Mouse (Mus musculus) heart, postnatal 25 days (tissue): Measurements from ENCODE around the gene Tal1. TPM values are rescaled to one million over a fixed set of nuclear protein-coding genes. Genes with fewer than 3 reads are reported as not detected.

ENCODE experiments used
- DNase-seq: peaks from one replicate; pipeline ENCODE4 v3.0.0; 2022; ENCODE audit warnings: low spot score
- intact Hi-C: fragments of 180-260 bp; cut with DNase I; formaldehyde crosslinking; loops from one replicate; pipeline ENCODE4 v1.15.1; 2025
- total RNA-seq, 2 experiments: library from RNA; stranded (reverse); gene quantifications; 2 replicates each; pipeline ENCODE4 v1.2.3; 2021

Tal1 gene
- total RNA-seq, 2 experiments from 2014 or later = 3.7 to 4.0 TPM

DNA sequence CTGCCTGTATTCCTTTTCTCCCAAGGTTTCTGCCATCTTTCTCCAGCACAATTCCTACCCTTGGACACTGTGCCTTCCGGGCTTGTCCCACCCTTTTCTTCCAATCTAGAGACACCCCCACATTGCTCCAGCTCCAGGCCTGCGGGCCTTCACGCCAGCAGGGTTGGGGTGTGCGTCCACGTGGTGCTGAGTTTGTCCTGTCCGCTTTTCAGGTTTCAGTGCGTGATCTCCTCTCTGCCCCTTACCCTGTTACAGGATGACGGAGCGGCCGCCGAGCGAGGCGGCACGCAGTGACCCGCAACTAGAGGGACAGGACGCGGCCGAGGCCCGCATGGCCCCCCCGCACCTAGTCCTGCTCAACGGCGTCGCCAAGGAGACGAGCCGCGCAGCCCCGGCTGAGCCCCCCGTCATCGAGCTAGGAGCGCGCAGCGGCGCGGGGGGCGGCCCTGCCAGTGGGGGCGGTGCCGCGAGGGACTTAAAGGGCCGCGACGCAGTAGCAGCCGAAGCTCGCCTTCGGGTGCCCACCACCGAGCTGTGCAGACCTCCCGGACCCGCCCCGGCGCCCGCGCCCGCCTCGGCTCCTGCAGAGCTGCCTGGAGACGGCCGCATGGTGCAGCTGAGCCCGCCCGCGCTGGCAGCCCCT, 6.8 kb downstream of the Tal1 start:
- intact Hi-C loops = no loop called here

GRCm38 (mm10) chr4:115063518-115064239, 7.5 kb downstream of the Tal1 start:
- no peak for DNase-seq
- intact Hi-C loops = no loop called here

More for the DNA sequence above, 6.8 kb downstream of the Tal1 start:
- DNase-seq = peak; percentile 23

GRCm38 (mm10) chr4:115071668-115072067, 15.4 kb downstream of the Tal1 start:
- DNase-seq = no peak
- intact Hi-C loops = no loop called here

GRCm38 (mm10) chr4:115074789-115075188, 18.6 kb downstream of the Tal1 start:
- intact Hi-C loops = loop anchor here (2.0 kb wide), 1 partner anchor 16 kb away; no protein-coding TSS in a partner anchor

DNA sequence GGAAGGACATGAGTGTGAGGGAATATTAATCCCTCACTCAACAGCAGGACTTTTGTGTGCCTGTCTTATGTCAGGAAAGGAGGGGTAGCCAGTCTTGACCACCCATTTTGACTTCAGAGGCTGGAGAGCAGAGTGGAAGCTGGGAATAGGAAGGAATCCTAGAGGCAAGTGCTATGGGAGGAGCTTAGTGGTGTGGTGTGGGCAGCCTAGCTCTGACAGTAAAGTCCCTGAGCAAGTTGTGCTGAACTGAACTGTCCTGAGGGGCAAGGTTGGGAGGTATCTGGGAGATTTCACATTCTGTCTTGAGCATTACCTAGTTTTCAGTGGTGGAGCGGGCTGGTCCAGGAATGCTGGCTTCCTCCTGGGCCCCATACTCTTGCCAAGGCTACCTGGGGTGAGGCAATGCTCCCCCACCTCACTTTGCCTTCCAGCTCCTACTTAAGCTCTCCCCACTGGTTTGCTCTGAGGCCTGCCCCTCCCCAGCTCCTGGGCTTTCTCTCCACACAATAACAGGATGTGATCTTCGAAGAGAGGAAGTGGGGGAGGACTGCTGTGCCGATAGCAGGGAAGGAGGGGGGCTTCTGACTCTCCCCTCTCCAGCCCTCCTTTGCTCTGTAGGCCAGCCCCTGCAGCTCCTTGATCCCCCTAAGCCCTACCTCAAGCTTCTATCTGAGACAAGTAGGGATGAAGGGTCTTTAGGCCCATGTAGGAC, 19.1 kb downstream of the Tal1 start:
- DNase-seq = peak; percentile 22
- intact Hi-C loops = loop anchor here (2.0 kb wide), 1 partner anchor 17 kb away; no protein-coding TSS in a partner anchor

More at GRCm38 (mm10) chr4:115074789-115075188, 18.6 kb downstream of the Tal1 start:
- DNase-seq = no peak

DNA sequence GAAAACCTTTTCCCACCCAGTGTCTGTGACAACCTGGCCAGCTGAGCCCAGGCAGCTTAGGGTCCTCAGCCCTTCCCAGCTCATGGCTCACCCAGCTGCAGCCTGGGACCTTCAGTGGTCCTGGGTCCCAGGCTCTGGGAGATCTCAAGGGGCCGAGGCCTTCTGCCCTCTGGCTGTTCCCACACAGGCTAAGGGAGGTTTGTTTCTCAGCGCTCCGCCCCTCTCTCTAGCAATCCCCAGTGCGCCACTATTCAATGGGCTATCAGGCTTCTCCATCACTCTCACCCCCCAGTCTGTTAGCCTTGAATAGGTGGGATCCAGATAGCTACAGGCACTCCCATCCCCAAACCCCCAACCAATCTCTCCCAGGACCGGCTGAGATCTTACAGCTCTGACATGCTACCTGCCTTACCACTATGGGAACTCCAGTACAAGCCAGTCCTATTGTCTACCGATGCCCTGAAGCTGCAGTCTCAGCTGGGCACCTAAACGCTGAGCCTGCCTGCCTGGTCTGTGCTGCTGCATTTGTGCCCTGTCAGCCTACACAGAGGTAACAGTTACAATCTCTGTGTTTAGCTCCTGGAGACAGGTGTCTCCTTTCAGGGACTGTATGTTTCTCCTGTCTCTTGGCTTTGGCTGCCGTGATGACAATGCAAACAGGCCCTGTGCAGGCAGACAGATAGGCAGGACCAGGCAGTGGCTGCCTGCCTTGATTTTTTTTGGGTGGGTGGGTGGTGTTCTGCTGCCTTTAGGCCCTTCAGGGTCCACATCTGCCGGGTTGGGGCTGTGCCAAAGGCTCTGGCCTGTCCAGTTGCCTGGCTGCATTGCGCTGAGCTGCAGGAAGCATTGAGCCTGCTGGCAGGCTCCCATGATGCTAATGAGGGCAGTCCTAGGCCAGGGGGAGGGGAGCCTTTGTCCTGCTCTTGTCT, 22.9 kb downstream of the Tal1 start:
- intact Hi-C loops = no loop called here
- DNase-seq = no peak

DNA sequence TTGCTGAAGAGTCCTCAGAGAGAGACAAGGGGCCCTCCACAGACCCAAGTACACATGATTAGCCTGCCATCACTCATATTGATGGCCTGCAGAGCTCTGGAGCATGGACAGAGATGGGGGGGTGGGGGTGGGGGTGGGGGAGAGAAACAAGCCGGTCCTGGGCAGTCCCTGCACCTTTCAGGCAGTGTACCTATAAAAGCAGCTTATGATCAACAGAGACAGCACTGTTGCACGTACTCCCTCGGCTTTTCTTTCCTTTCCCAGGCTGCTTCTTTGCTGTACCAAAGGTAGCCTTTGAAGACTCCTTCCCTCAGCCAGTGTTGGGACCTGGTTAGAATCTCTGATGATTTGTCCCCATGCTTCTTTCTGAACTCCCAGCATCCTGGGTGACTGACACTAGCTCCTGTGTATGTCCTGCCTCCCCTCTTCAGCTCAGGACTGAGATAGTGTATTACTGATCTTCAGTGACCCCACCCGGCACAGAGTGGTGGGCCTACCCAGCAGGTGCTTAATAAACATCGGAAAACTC, 23.7 kb downstream of the Tal1 start:
- intact Hi-C loops = no loop called here
- DNase-seq = no peak

- intact Hi-C loops = no loop called here
- DNase-seq = no peak
Observed at GRCm38 (mm10) chr4:115083031-115083430, 26.8 kb downstream of the Tal1 start.

- intact Hi-C loops = loop anchor here (1.0 to 5.0 kb wide), 3 partner anchors 38 to 88 kb away; no protein-coding TSS in a partner anchor
- no peak for DNase-seq
Observed at GRCm38 (mm10) chr4:115085522-115086095, 29.4 kb downstream of the Tal1 start.

GRCm38 (mm10) chr4:115086257-115086656, 30.0 kb downstream of the Tal1 start:
- intact Hi-C loops = loop anchor here (1.0 to 5.0 kb wide), 2 partner anchors 39 to 89 kb away; no protein-coding TSS in a partner anchor
- DNase-seq = no peak

- DNase-seq = no peak
- intact Hi-C loops = loop anchor here (1.0 to 5.0 kb wide), 2 partner anchors 40 to 90 kb away; no protein-coding TSS in a partner anchor
Observed at GRCm38 (mm10) chr4:115086763-115087415, 30.7 kb downstream of the Tal1 start.

DNA sequence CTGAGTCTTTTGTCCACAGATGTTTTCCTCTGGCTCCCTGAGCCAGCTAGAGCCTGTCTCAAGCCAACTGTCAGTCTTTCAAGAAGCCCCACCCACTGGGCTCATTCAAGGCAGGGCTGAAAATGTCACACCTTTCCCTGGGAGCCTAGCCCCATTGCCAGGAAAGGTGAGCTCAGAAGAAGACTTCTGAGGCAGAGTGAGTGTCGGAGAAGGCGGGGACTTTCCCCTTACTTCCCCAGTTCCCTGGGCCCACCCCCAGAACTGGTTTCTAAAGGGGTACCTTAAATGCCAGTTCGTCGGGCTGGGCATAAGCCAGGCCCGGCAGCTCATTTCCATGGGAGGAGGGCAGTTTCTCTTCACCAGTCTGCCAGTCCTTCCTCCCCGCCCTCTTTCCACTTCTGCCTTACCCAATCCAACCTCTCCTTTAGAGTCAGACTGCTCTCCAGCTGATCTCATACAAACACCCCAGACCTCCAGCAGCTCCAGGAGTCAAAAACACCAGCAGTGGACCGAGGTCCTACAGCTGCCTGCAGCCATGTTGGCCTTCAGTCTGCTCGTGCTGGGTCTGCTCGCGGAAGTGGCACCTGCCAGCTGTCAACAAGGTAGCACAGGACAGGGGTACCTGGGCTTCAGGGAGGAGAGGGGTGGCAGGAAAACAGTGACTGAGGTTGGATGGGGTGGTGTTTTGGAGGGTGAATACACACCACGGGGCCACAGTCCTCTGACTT, 32.5 kb downstream of the Tal1 start, which contains the start of gene Pdzk1ip1:
TSS of gene Pdzk1ip1 (plus strand) at position 98 of the 728 bp plus-strand sequence.
- no peak for DNase-seq
- intact Hi-C loops = loop anchor here (5.0 kb wide), 1 partner anchor 91 kb away; no protein-coding TSS in a partner anchor

- intact Hi-C loops = no loop called here
- no peak for DNase-seq
Observed at GRCm38 (mm10) chr4:115090592-115090991, 34.4 kb downstream of the Tal1 start.

GRCm38 (mm10) chr4:115091806-115092205, 35.6 kb downstream of the Tal1 start:
- intact Hi-C loops = no loop called here
- no peak for DNase-seq

GRCm38 (mm10) chr4:115093331-115093864, 37.2 kb downstream of the Tal1 start:
- intact Hi-C loops = no loop called here
- DNase-seq = no peak

- DNase-seq = no peak
- intact Hi-C loops = no loop called here
Observed at GRCm38 (mm10) chr4:115094056-115094455, 37.8 kb downstream of the Tal1 start.
